Mouse (Mus musculus) ES-E14 (cell line): ENCODE results near the gene Wdfy4.

Experiments
- CHD2 ChIP-seq: IDR thresholded peaks from 2 replicates; pipeline ENCODE4 v1.6.1; 2014; ENCODE audit warnings: mild to moderate bottlenecking, low read depth, low read length, inconsistent platforms
- HCFC1 ChIP-seq: IDR thresholded peaks from 2 replicates; pipeline ENCODE4 v1.6.1; 2012; ENCODE audit warnings: low read length, inconsistent platforms, borderline replicate concordance; ENCODE audit not compliant: insufficient read depth

GRCm38 (mm10) chr14:33202885-33203284 is 17.6 kb upstream of the Wdfy4 start:
- no peak for TF ChIP-seq HCFC1
- TF ChIP-seq CHD2, result no peak
